Mouse (Mus musculus) T-helper 17 cell (primary cell): ENCODE results near the gene Tmem175.

Experiments used
- in situ Hi-C, 2 experiments: fragments of 300-600 bp; cut with MboI, MseI; formaldehyde crosslinking; loops; 1 replicate in 1 of 2; 2 replicates in 1 of 2; pipeline ENCODE4 v1.15.1; 2025; ENCODE audit warnings: high pct_unique_total_duplicates in 2 of 2

Gene Tmem175

DNA sequence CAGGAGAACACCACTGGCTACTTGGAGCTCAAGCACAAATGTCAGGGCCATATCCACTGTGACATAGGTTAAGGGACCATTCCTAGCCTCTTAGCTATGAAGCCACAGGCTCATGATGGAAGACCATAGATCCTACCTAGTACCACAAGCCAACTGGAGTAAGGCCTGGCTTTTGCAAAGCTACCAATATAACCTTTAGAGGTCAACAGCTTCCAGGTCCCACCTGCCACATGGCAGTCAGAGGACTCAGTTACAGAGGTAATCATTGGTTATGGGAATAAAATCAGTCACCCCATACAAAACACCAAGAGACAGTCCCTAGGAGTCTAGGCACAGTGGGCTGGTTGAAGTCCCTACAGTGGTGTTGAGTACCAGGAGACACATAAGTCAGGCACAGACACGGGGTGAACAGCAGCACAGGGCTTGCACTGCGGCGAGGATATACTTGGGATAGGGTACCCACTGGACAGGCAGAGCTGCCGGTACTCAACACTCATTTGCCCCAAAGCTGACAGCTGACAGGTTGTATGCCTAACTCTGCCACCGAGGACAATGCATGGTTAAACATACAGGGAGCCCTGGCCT, 21.7 kb downstream of the Tmem175 start:
- in situ Hi-C loops = no loop called here

DNA sequence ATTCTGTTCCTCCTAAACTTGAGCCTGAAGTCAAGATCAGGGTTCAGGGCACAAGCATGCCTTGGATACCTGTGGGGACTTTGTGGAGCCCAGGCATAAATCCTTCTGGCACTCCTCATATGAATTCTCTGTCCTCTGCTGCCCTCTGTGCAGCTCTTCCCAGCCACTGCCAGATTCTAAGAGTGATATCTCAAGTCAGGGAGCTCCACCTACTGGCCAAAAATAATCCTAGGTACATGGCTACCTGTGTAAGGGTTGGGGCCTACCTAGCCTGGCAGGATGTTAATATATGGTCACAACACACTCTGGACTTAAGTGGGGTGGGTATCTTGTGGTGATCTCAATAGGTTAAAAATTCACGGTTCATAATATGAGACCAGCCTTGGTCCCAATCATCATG, 22.3 kb downstream of the Tmem175 start:
- in situ Hi-C loops = no loop called here

DNA sequence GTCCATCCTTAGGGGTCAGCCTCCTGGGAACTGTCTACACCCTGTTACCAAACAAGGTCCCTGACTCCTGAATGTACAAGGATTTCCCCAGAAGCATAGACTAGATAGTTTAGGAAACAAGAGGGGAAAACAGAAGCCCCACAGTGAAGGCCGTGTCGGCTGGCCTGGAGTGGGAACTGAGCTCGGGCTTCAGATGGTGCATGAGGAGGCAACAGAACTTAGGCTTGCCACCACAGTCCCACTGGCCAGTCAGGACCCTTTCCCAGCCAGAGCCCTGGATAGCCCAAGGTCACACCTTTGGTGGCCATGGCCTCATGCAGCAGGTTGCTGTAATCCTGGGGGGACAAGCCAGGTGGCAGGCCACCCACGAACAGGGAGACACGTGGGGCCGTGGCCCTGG, 23.8 kb downstream of the Tmem175 start:
- in situ Hi-C loops = no loop called here

DNA sequence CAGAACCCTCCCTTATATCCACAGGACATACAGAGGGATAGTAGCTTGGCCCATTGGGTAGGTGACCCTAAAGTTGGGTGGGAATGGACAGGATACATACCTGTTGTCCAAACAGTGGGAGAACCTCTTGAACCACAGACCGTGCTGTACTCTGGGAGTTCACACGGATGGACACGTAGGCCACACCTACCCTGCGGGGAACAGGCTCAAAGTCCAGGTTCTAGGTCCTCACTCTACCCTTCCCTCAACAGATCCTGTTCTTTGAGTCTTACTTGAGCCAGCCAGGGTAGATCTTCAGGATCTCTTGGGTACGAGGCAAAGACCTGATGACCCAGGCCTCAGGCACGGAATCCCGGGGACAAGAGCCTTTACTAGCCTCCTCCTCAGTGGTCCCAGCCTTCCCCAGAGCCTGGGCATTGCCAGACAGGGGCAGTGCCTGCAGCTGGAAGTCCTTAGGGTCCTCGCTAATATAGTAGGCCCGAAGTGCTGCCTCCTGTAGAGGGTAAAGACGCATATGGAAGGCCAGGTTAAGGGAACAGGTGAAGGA, 24.9 kb downstream of the Tmem175 start:
- in situ Hi-C loops = no loop called here

DNA sequence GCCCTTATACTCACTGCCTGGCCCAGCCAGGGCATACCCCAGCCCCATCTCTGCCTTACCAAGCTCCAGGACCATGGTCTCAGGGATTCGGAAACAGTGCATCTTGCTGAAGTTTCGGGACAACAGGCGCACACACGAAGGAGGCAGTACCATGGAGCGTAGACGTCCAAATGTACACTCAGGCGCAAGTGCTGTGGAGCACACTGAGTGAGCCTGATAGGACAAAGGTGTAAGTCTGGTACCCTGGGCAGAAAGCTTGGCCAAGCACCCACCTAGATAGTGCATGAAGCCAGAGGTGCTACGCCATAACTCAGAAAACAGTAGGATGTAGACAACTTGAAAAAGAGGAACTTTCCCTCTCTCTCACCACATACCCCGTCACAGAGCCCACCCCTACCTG, 25.8 kb downstream of the Tmem175 start:
- in situ Hi-C loops = no loop called here

DNA sequence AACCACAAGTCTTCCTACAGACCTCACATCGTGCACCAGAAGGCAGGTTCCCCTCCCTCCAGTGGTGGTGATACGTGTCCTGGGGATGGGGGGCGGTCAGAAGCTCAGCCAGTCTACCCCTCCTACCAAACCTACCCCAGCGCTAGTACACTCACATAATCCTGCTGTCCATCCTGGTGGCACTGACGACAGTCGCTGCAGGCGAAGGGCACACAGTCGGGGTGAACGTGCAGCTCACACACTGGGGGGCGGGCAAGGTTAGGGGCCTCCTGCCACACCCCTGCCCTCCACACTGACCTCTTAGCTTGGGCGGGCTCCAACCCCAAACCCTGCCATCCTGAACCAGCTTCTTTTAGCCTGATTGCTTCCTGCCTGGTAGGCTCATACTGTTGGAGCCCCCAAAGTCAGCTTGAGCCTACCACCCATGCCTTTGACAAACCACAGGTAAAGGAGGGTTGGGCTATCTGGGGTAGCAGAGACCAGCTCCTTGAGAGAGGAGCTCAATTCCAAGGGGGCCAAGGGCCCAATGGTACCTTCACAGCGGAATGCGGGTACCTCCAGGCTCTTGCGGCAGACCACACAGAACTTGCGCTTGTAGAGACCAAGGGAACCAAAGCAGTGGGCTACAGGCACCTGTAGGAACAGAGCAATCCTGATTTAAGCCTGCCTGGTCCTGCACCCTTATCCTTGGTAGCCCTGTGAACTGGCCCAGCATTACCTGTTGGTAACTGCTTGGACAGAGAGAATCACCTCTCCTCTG, 26.5 kb downstream of the Tmem175 start:
- in situ Hi-C loops = no loop called here

DNA sequence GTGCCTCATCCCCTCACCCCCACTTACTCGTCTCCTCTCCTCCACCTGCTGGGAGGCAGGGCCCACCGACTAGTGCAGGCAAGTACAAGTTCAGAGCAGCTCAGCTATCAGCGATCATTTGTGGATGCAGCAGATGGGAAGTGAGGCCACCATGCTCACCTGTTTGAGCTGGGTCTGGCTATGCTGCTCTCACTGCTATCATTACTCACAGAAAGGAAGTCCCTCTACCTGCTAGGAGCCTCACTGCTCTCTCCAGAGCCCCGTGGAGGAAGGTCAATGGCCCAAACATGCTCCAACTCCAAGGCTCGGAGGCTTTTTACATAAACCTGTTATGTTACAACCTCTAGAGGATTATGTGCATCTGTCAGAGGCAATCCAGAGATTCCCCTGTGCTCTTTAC, 27.8 kb downstream of the Tmem175 start:
- in situ Hi-C loops = no loop called here

DNA sequence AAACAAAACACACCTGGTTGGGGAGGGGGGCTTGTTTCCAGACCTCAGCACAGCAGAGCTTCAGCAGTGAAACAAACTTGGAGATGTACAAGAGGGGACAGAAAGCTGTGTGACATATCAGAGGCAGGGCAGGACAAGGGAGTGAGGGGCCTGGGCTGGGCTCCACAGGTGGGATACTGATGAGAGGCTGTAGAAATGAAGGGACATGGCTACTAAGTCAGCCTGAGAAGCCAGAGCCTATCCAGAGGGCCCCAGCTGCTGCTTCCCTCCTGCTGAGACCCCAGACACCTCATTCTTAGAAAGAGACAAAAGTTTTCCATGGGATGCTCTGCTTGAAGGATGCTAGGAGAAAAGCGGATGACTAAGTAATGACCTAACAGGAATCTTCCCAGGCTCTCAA, 29.0 kb downstream of the Tmem175 start:
- in situ Hi-C loops = no loop called here

DNA sequence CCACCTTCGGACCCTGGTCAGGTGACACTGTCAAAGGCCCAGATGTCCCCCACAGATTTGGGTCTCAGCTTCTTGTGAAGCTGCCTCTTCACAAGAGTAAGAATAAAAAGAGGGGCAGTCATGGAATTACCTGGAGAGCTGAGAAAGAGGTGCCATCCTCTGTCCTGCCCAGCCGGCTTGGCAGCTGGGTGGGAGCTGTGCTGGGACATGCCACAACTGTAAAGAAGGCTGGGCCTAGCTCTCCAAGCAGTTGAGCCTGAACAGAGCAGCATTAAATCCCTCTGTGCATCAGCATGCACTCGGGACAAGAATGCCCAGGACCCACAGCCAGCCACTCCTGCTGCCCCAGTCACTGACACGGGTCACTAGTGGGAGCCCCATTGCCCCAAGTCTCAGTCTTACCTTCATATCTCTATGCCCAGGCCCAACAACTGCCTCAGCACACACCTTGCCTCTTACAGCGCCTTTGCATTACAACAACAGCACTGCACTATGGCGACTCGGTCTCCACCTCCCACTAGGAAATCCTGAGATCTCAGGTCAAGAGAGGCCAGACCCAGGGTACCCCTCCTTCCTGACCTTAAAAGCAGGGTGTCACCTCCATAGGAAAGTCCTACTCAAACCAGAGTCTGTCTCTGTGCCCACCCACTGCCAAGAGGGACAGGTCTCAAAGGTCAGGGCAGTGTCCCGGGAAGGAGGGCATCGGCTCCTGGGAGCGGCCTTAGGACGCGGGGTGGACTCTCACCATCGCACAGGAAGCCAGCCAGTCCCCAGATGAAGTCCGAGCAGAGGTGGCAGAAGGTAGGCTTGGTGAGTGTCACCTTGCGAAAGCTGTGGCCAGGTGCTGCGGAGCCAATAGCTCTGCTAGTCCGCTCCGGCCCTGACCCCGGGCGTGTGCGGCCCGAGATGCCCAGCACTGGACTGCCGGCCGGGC, 30.4 kb downstream of the Tmem175 start, which contains the start of gene Idua:
Idua (plus strand) TSS at position 634 of the 934 bp plus-strand sequence.
- in situ Hi-C loops = no loop called here

DNA sequence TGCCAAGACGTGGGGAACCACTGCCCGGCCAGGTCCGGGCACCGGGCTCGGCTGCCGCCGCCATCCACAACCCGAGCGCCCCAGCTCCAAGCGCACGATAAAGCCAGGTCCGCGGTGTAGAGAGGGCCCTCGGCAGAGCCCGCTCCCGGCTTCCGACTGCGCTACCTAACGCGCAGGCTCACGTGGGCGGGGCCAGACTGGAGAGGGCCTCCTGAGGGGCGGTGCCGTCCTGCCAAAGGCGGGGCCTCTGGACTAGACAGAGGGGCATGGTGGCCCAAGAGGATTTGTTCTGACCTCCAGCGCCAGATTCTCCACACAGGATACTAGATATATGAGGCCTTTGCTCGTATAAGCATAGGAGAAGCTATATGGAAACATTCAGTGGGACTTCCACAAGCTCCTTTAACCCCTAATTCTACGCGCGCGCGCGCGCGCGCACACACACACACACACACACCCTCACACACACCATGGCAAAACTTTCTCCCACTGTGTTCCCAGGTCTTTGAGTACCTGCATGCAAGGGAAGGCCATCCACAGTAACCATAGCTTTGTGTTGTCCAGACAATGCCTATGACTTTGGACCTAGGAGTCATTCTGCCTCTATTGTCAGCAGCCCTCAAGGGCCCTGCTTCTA, 31.2 kb downstream of the Tmem175 start:
- in situ Hi-C loops = no loop called here

DNA sequence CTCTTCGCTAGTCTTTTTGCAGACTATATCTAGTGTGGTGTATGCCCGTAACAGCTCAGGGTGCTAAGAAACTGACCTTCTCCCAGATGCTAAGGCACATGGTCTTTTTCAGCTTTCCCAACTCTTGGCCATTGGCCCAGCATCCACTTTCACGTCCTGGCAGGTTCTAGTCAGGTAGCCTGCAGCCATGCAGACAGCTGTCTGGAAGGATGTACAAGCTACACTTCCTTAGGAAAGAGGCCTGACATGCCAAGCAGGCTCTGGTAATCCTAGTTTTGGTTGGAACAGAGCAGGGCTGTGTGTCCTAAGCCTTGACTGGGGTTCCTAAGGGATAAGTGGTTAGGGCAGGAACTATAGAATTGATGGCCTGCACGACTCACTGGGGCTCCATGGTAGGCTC, 33.2 kb downstream of the Tmem175 start:
- in situ Hi-C loops = no loop called here

DNA sequence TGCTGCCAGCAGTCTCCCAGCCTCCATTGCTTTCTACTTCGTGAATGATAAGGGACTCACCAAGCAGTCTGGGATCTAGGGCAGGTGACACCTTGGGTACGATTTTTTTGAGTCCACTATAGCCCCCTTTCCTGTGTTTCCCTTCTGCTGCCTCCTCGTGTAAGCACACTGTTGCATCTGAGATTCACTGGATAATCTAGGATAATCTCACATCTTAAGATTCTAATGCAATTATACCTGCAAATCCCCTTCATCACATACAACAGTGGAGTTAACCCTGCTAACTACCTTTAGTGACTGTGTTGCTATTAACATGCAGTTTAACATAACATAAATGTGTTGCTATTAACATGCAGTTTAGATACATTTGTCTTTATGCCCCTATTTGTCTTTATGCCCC, 35.5 kb downstream of the Tmem175 start:
- in situ Hi-C loops = no loop called here

DNA sequence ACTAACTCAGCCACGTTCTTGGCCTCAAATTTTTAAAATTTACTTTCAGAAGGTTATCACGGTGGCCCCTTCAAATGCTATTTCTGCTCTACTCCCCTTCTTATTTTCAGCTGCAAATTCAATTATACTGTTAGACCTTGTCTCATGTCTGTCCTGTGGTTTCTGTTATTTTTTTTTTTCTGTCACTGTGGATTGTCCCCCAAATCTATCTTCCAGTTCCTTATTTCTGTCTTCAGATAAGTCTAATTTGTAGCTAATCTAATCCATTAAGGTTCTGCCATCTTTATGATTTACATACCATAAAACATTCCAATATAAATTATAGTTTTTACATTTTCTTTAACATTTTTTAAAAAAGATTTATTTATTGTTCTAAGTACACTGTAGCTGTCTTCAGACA, 37.8 kb downstream of the Tmem175 start:
- in situ Hi-C loops = no loop called here

DNA sequence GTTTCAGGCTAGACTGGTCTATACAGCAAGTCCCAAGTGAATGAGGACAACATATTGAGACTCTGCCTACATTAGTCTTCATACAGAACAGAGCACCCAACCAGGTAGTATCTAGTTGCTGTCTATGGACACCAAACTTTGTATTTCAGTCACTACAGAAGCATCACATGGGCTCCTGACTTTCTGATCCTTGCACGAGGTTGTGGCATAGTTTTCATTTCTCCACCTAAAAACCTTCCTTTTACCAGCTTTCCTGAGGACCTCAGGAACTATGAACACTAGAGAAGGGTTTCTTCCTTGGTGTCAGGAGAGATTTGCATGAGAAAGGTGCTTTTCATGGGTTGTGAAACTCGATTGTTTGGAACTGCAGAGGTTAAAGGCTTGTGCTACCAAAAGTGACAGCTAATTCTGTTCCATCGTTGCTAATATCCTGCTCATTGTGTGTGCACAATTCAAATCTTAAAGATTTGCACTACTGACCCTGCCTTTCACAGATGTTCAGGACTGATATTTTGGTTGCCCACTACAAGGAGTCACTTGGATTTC, 38.9 kb downstream of the Tmem175 start:
- in situ Hi-C loops = no loop called here

DNA sequence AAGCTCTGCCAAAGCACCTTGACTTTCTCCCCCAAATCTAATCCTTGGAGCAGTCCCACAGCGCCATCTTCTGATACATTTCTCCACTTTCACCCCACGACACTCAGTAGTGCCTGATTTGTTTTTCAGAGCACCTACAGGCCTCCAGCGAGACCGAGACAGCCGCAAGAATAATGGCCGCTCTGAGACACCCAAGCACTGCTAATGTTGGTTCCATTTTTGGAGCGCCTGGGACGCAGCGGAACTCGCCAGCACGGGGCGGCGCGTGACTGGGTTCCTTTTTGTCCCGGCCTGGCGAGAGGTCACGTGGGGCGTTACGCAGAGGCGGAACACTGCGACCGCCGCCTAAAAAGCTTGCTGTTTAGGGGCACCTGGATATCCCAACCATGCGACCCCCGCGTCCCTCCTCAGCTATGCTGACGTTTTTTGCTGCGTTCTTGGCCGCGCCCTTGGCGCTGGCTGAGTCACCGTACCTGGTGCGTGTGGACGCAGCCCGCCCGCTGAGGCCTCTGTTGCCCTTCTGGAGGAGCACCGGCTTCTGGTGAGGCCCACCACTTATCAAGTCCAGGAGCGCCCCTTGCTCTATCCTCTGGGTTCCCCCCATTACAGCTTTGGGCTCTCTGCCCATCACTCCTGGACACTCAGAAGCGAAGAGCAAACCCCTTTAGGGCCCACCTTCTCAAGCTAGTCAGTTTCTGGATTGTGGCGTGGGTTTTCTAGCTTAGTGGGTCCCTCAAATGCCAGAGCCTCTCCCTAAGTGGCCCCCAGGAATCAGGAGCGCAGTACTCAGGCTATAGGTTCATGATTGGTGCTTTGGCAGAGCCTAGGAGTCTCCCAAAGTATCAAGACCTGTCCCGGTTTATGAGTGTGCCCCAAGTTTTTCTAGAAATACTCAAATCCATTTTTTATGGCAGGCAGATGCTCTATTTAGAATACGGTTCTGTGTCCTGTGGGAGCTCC, 39.7 kb downstream of the Tmem175 start, which contains the start of gene Dgkq:
Dgkq (minus strand) TSS at position 696 of the 960 bp plus-strand sequence.
- in situ Hi-C loops = no loop called here

DNA sequence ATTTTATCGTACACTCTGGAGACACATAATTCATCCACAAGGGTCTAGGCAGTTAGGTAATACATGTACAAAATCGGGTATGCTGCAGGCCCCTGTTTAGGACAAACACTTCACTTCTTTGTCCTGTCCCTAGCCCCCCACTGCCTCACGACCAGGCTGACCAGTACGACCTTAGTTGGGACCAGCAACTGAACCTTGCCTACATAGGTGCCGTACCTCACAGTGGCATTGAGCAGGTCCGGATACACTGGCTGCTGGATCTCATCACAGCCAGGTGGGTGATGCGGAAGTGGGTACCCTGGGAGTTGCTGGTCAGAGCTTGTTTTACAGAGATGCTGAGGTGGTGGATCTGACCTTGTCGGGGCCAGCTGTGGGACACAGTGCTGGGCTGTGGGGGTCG, 40.4 kb downstream of the Tmem175 start:
- in situ Hi-C loops = no loop called here

DNA sequence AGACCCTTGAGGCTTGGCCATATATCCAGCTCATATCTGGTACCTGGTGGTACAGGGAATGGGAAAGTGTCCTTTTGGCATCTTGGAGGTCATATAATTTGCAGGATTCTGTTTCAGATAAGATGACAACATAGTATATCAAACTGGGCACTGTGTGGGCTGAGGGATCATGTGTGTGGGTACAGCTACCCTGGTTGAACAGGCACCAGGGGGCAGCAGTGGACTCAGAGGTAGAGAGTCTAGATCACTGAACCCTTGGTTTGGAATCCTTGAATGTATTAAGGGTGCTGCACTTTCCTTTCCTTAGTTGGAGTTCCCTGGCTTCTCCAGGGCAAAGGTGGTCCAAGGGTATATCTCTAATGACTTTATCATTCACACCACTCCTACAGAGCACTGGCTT, 41.2 kb downstream of the Tmem175 start:
- in situ Hi-C loops = no loop called here

DNA sequence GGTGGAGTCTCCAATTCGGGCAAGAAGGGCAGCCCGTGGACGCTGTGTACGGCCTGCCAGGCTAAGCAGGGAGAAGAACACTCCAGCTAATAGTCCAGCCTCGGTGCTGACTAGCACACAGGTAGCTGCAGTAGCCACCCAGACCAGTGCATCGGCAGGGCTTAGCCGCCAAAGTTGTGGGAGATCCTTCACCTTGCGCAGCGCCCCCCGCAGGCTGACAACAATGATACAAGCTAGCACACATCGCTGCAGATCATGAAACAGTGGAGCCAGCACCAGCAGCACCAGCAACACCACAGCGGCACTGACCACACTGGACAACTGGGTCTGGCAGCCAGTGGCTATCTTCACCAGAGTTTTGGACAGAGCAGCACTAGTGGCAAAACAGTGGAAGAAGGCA, 42.2 kb downstream of the Tmem175 start:
- in situ Hi-C loops = no loop called here

DNA sequence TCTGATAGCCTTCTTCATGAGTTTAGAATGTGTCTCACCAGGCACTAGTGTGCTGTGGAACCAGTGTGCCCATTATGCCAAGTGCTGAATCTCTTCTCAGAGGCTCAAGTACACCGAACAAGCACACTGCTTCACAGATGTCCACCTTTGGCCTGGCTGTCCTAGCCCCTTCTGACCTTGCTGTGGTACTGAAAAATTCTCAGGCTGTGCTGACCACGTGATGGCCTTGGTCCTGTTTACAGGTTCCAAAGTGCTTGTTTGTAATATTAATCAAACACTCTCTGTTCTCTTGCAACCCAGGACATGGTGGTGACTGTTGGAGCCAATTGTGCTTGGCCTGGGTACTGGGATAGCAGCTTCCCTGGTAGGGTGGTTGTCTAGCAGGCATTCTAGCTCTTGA, 45.1 kb downstream of the Tmem175 start:
- in situ Hi-C loops = no loop called here

DNA sequence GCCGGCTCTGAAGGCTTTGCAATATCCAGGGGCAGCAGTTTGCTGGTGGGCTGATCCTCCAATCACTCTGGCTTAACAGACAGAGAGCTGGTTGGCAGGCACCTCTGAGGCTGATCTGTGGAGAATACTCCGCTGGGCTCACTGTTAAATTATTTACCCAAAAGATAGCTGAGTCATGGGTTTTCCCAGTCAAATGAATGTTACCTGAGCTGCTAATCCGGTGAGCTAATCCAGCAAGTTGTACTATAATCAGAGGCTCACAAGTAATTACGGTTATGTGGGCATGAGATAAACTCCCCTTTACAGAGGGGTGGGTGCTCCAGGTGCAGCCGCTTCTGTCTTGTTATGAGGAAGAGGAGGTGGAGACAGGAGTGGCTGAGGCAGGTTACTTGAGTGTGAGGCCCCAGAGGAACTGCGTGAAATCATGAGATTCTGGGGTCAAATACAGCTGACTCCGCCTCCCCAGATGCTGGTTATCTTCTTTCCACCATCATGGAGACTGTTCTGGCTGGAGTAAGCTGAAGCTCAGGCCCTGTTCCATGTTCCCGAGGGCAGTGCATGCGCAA, 45.8 kb downstream of the Tmem175 start, which contains the start of gene Slc26a1:
Slc26a1 (minus strand) TSS at position 319 of the 566 bp plus-strand sequence.
- in situ Hi-C loops = no loop called here
